Mouse (Mus musculus) bone marrow, adult 2 months (tissue): Measurements from ENCODE around the gene Slc29a2.

Source experiments
- CTCF ChIP-seq: fragments of 200-500 bp; IDR thresholded peaks from 2 replicates; pipeline ENCODE4 v1.5.1; 2011; ENCODE audit warnings: low read length, control low read depth; ENCODE audit not compliant: control insufficient read depth, insufficient read depth
- POLR2A ChIP-seq: fragments of 200-500 bp; IDR thresholded peaks from 2 replicates; pipeline ENCODE4 v1.6.1; 2011; ENCODE audit warnings: low read depth, mild to moderate bottlenecking, control low read depth, low read length, borderline replicate concordance; ENCODE audit not compliant: control insufficient read depth

DNA sequence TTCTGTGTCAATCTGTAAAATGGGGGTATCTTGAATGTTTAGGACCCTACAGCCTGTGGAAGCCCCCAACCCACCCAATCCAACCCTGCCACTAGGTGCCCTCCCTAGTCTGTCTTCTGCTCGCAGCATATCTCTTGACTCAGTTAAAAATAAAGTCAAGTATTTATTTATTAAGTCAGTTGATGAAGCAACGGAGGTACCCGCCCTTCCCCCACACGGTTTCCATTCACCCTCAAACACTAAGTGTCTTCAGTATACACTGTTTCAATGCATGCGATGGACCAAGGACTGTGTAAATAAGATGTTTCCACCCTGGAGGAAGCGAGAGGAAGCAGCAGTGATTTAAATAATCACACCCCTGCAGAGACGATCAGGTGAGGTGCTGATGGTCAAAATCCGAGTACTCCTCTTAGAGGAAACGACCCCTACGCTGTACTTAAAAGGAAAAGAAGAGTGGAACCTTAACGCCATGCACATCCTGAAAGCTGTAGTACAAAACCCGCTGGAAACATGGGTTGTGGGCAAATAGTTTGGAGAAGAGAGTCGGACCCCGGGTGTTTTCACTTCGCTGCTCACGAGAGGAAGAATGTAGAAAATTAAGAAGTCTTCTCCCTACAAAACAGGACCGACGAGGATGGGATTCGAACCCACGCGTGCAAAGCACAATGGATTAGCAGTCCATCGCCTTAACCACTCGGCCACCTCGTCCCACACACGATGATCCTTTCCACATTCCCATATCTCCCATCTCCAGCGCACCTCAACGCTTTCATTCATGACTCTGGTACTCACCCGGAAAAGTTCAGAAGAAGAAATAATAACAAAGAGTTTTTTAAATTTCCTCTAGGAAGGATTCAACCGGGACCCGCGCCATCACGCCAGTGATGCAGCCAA is 14.3 kb downstream of the Slc29a2 start:
- TF ChIP-seq CTCF (no peak), POLR2A (no peak)
